Mouse (Mus musculus) ovary, adult 18-20 months (tissue): ENCODE measurements around the gene Meis1.

Experiments used
- DNase-seq: peaks from one replicate; pipeline ENCODE4 v3.0.0; 2022; ENCODE audit warnings: low spot score, mixed read lengths

Gene Meis1

DNA sequence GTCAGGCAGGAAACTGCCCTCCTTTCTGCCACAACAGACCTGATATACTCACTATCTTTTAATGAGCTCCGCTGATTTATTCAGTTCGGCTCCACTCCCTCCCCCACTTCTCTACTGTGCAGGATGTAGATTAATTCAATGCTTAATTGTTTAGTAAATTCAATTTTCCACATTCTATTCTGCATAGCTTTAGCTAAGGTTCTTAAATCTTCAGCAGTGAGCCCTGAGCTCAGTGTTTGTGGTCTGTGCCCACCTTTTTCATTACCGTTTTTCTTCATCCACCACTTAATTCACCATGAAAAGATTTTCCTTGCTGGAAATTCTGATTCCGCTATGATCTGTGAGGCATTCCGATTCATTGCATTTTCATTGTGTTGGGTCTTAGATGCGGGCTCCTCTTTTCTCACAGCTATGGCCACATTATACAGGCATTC lies 28.5 kb downstream of the Meis1 start:
- DNase-seq, result no peak

DNA sequence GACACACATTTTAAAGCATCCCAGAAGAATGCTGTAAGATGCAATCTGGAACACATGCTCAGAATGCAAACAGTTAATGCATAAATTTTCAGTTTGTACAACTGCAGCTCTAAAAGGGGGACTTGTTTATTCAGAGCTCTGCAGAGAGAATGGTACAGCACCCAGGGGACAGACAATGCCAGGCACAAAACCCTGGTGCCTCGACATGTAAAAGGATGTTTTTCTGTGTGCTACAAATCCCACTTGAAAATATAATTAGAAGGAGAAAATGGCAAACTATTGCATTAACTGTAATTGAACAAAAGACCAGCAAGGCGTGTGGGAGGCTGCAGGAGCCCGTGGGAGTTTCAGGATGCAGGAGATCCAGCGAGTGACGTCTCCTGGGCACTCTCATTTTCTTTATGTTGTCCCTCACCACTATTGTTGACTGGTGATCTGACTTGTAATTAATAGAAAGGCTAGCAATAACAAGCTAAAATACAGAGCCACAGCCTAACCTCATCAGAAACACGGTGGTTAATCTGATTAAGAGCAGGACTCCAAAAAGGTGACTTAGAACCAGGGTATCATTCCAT lies 29.0 kb downstream of the Meis1 start:
- no peak for DNase-seq

DNA sequence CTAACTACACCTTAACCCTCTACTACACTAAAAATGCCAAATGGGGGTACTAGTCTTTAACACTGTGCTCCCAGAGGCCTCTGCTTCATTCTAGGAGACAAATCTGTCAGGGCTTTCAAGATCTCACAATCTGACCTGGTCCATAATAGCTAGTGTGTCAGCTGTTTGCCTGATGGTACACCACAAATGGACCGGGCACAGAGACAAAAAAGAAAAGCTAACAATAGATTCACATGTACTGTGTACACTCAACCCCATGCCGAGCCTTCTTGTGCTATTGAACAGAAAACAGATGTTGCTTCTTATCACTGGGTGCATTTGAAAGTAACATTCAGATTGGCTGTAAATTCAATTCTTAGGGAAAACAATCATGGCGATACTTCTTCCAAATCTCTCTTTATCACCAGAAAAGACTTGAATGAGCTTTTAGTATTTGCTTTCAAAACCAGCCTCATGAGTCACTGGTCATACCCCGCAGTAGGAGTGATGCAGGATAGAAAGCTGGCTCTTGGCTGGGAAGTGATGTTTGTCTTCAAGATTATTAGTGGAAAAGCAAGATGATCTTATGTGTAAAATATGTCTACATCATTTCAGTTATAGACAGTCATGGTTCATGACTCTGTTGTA lies 30.0 kb downstream of the Meis1 start:
- no peak for DNase-seq

DNA sequence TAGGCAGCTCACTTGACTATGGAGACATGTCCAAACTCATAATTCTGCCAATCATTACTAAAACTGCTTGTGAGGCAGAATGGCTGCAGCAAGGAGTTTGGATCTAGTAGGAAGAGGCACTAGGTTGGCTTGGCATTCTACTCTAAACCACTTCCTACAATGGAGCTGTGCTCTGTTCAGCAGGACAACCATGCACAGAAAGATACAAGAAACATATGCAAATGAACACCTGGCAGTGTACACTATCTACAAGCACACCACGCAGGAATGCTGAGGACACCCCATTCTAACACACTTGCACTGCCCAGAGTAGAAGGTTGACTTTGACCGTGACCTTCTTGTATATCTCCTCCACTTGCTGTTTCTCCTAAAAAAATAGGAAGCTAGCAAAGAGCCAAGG lies 35.0 kb downstream of the Meis1 start:
- DNase-seq, result no peak

DNA sequence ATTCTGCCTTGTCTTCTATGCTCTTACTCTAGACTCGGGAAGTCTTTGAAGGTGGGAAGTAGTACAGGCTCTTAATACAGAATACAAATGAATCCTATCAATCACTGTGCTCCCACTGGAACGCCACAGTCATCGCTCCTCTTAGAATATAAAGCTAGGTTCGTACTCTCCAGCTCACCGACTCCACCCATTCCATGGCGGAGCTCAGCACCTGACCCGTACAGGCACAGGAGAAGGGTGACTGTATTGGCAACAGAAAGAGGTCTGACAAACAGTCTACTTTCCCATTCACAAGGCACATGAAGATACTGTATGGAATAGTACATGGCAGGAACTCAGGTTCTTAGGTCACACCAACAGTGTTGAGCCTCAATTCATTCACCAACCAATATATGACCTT lies 35.5 kb downstream of the Meis1 start:
- DNase-seq, result no peak

DNA sequence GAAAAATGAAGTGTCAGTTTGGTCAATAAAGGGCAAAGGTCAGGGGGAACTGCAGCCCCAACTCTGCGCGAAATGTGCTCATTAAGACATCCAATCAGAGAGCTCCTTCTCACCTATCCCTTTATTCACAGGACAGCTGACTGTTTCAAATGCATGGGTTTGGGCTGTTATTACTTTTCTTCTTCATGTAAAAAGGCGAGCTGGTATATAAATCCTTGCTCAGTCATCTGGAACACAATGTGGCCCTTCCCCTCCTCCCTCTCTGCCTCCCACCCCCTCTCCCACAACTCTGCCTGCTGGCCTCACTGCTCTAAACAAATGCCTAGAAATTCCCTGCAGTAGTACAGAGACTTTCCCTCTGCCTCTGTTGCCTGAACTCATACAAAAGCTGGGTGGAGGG lies 36.5 kb downstream of the Meis1 start:
- DNase-seq, result no peak

DNA sequence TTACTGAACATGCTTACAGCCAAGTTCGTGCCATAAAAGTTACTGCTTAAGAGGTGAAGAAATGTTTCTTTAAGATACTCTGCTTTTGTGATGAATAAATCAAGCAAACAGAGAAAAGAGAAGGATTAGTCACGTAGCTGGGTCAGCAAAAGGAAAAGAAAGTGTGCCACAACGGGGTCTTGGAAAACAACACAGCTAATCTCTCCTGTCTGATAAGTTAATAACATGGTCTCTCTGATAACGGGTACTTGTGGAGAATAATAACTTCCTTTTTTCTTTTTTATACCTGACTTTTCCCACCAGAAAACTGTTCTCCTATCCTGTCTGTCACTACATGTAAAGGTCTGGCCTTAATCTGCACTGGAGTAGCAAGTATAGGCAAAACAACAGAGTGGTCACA lies 37.4 kb downstream of the Meis1 start:
- DNase-seq, result no peak

DNA sequence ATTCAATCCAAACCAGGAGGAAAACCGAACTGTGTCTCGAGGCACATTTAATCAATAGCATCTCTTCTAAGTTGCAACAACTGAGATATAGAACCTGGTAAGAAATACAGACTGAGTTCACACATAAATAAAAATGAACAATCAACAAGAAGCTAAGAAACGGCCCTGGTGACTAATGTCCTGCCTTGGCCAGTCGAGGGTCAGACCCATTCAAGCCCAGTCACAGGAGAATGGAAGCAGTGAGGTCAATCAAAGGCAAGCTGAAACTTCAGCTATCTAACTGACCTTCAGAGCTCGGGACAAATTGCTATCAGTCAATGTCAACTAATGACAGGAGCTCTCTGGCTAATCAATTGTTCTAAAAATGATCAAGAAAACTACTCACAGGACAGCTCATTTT lies 38.2 kb downstream of the Meis1 start:
- no peak for DNase-seq

DNA sequence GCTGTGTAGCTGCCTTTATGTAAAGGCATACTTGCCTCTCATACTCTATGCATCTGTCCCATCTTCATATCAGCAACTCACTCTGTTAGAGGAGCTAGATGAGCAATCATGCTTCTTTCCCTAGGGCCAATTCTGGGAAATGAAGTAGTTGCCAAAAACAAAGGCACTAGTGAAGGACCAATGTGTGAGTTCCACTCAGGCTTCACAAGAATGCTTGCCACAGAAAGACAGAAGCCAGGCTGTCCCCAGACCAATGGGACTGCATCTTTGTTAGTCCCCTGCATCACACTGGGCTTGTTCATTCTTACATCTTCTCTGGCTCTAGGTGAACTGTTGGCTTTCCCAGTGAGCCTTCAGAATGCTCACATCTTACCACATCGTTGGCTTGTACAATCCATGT lies 43.7 kb downstream of the Meis1 start:
- DNase-seq, result no peak

DNA sequence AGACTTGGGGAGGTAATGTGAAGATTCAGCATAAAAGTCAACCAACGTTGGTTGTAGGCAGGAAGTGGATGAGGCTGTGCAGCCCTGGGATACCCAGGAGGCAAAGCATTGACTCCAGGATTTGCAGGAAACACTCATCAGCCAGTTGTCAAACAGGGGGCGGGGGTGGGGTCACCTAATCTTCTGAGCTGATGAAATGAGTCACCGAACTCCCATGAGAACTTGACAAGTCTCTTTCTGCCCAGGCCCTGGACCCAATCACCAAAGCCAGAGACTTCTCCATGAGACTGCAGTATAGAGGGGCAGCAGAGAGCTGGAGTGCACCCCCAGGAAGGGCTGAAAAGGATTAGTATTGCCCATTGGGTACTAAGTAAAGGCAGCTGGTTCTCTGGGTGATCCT lies 45.0 kb downstream of the Meis1 start:
- DNase-seq, result no peak

DNA sequence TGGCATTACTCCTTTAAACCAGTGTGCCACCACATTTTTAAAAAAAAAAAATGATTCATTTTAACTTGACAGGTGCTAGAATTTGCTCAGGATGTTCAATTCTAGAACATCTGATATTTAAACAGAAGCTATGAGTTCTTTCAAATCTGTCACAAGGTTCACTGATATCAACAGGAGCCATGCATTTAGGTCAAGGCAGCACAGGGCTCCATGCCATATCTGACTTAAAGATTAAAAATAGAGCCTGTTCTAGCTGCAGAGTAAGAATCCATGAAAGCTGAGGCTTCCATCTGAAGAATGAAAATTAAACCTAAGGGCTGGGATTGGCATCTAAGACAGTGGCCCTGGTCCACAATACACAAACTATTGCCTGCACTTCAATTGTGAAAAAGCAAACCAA lies 45.8 kb downstream of the Meis1 start:
- DNase-seq, result no peak

DNA sequence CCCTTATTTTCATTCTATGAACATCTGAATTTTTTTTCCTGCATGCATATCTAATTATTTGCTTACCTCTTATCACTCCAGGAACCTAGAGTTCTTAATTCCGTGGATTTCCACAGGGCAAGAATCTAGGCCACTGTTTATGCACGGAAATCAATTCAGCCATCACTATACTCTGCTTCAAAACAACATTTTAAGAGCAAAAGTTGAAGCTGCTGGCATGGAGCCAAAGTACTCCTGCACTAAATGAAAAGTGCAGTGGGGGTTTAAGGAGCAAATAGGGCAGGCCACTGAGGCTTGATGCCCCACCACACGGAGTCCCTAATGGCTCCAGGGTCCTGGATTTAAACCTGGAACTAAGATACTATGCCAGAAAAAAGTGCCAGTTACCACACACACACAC lies 47.2 kb downstream of the Meis1 start:
- DNase-seq, result no peak

DNA sequence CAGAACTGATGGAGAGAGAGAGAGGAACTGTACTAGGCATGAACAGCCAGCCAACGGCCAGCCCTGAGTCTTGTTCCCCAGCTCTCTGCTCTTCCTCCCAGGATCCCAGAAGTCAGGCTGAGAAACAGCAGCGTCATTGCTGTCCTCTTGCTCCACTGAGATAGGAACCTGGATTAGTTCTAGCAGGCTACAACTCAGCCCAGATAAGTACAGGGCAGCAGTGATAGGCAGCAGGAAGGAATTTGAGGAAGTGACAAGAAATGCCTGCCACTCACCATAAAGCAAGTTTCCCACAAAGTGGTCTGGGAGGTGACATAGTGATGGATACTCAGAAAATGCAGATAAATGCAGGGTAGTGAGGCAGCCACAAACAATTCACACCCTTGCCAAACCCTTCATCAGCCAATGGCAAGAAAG lies 48.9 kb downstream of the Meis1 start:
- no peak for DNase-seq

DNA sequence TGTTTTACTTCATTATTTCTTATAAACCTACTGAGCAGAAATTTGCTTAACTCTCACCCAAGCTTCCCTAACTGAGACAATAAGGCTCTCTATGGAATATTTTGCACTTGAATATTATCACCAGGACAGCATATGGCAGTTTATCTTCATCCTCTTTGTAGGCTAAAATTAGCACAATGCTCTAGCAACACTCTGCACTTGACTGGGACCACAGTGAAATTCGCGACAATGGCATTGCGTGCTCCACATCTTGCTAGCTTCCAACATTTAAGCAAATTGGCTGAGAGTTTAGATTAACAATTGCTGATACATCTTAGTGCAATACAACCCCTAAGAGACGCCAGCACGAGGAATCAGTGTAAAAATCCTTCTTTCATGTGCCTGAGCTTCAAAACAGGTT lies 54.4 kb downstream of the Meis1 start:
- no peak for DNase-seq

DNA sequence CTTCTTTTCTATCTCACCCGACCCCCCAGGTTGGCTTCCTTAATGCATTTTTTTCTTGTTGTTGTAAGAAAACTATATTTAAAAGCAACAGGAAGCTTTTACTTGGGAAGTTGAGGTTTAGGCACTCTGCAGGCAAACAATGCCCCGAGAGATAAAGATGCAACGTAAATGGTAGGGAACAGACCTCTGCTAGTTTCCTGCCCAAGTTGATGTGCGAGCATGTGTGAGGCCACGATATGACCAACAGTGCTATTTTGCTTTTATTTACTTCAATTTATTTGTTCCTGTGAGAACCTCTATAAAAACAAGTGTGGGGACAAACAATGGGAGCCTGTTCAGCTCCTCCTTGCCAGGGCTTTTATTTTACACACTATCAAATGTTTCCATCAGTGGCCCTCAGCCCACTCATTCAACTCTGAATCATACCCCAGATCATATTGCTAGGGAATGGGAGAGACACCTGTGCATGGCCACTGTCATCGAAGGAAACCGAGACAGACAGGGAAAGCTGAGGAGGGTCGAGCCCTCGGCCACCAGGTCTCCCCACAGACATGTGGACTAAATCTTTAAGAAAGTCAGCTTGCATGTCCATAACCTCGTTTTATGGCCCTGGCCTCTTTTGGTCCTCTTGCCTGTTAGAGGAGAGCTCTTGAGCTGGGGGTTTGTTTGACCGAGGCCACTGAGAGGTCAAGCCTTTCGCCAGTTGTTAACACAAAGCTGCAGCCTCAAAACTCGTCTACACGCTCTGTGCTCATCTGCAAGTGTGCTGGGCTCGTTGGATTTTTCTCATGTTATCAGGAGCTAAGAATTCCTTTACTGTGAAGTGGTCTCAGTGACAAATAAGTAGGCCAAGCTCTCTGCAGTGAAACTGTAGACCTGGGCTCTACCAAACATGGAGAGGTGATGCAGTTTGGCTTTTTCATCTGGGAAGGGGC lies 55.3 kb downstream of the Meis1 start:
- DNase-seq, result no peak

DNA sequence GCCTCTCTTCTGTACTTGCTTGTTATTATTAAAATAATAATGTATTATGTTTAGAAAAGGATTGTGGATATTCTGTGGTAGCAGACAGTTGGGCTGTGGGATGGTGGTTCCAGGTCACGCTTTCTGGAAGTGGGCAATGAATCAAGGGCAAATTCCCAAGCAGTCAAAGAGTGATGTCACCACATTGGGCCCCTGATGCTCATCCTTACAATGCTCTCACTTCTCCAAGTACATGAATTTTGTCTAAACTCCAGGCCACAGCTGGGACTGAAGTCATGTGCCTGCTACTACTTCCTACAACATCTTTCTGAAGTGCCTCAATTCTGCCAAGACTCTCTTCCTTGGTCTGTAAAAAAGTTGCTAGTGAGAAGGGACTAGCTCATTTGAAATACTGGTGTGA lies 59.3 kb downstream of the Meis1 start:
- no peak for DNase-seq

DNA sequence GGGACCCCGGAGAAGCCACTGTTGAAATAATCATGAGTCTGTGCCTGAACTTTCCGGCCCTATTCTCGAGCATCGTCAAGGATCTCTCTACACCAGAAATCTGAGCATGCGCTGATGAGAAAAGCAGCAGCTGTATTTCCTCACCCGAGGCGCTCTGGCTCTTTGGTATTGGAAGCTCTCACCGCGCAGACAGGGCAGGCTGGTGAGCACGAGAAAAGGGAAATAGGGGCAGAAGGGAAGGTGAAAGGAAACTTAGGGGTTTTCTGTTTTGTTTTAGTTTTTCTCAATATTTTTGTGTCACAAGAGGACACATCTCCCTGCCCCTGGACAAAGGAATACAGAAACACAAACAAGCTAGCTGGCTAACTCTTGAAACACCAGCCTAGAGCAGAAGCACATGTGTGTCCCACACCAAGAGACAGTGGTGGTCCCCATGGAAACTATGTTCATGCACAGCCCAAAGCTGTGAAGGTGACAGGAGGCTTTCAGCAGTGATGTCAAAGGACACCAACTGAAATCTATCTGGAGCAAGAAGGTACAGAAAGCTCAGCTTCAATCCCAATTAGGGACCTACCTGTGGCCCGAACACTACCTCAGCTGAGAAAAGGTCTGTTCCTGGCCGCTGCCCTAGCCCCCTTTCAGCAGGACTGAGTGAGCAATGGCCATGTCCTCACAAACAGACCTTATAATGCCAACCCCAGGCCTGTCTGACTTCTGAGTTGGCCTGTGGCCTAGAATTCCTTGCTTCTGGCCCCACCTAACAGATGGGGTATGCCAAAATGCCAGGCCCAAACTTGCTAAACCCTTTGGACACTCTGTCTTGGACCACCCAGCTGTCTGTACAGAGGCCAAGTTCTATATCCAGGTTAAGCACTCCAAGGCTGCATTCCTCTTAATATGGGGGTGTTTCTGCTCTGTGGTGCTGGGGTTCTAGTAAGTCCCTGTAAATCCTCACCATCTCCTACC lies 60.7 kb downstream of the Meis1 start:
- DNase-seq, result peak; percentile 14

DNA sequence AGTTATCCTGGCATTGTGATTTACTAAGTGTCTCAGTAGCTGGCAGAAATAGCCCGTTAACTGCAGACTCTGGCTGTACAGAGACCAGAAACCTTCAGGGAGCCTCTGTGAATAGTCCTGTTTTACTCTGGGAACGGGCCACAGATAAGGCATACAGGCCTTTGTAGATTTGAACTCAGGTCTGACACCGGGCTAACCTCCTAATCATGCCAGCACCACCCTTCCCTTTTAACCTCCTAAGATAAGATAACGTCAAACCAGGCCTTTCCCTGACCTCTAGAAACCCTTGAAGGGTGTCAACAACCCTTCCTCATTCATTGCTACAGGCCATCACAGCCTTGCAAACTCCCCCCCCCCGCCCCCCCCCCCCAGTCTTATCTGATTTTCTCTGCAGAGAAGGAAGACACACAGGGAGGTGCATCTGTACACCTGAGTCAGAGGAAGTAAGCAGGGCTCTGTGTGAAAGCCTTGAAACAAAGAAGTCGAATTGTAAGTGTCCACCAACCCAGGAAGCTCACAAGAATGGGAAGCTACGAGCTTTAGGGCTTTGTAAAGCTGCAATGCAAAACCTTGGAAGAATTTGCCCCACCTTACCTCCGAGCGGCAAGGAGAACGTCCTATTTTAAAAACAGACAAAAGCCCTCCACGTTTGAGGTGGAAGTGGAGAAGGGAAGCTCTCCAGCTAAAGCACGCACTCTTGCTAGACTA lies 61.5 kb downstream of the Meis1 start:
- DNase-seq, result no peak

DNA sequence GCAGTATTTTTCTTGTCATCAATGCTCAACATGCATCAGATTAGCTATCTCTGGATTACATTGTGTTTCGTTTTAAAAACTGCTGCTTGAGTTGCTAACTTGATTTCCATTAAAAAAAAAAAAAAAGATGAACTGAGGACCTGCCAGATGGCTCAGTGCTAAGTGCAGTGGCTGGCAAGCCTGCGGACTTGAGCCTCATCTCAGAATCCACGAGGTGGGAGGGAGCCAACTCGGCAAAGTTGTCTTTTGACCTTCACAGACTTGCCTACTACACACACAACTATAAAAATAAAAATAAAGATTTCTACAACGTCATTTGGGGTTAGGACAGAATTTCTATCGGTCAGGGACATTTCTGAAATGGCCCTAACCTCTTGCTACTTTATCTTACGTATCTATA lies 62.8 kb downstream of the Meis1 start:
- DNase-seq, result no peak

DNA sequence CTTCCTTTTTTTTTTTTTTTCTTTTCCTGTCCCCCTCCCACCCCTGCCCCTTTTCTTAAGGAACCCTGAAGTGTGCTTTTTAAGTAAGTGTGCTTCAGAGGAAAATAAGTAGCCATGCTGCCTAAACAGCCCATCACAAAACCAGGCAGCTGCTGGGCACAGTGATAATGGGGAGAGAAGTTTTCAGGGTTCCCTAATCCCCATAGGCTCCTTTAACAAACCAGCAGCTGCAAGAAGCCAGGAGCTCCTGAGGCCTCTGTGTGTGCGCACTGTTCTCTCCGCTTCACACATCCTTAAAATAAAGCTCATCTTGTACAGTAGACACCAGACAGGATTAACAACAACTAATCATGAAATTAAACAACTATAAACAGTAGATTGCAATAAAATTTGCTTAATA lies 63.9 kb downstream of the Meis1 start:
- no peak for DNase-seq

DNA sequence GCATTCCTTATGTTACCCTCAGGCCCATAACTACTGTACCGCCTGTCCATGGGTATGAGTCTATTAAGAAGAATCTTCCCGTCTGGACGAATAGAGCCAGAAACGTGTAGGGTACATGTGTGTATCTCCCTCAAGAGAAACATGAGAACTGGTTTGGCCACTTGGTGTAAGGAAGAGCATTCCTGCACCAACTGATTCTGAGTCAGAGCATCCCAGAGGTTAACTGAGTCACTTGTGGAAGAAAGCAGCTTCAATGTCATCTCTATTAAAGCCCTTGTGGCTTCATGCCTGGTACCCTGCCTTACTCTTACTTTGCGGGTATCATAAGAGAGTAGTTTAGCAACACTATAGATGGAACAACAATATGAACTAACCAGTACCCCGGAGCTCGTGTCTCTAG lies 64.9 kb downstream of the Meis1 start:
- DNase-seq, result no peak
